Mouse (Mus musculus) myocyte (in vitro differentiated cells): ENCODE measurements around the gene Csnk1e. TPM values are rescaled to one million over a fixed set of nuclear protein-coding genes. Genes with fewer than 3 reads are reported as not detected.

Experiments
- H3K27me3 ChIP-seq: one replicate; pipeline ENCODE4 v1.6.1; 2011; ENCODE audit not compliant: control insufficient read depth, insufficient read depth, insufficient read length
- H3K36me3 ChIP-seq: one replicate; pipeline ENCODE4 v1.6.1; 2011; ENCODE audit not compliant: control insufficient read depth, insufficient read depth
- H3K4me2 ChIP-seq: one replicate; pipeline ENCODE4 v1.6.1; 2011; ENCODE audit warnings: low read depth, control low read depth
- H3K4me3 ChIP-seq: one replicate; pipeline ENCODE4 v1.5.1; 2011; ENCODE audit warnings: mild to moderate bottlenecking, control low read depth, moderate library complexity
- H3K79me2 ChIP-seq: one replicate; pipeline ENCODE4 v1.6.1; 2011; ENCODE audit not compliant: control insufficient read depth, insufficient read depth
- H3ac ChIP-seq: one replicate; pipeline ENCODE4 v1.6.1; 2011; ENCODE audit not compliant: control insufficient read depth, insufficient read length
- CEBPB ChIP-seq: IDR thresholded peaks from 2 replicates; pipeline ENCODE4 v1.6.1; 2011; ENCODE audit warnings: mild to moderate bottlenecking, moderate library complexity; ENCODE audit not compliant: poor library complexity, insufficient read depth, severe bottlenecking
- E2F4 ChIP-seq: IDR thresholded peaks from one replicate; pipeline ENCODE4 v1.6.1; 2011; ENCODE audit warnings: mild to moderate bottlenecking, control low read depth, moderate library complexity; ENCODE audit not compliant: insufficient read depth
- MAX ChIP-seq: IDR thresholded peaks from one replicate; pipeline ENCODE4 v1.6.1; 2011; ENCODE audit warnings: low read depth, mild to moderate bottlenecking, control low read depth
- MYOD1 ChIP-seq, 3 experiments: IDR thresholded peaks; one replicate each; pipeline ENCODE4 v1.6.1; 2011; ENCODE audit warnings: control low read depth in 2 of 3, low read depth in 2 of 3, mild to moderate bottlenecking in 2 of 3, moderate library complexity in 1 of 3; ENCODE audit not compliant: insufficient read length in 2 of 3, control insufficient read depth in 1 of 3
- MYOG ChIP-seq, 3 experiments: IDR thresholded peaks; one replicate each; pipeline ENCODE4 v1.6.1; 2011; ENCODE audit warnings: control low read depth in 2 of 3, low read depth in 2 of 3, mild to moderate bottlenecking in 2 of 3; ENCODE audit not compliant: insufficient read length in 2 of 3, control insufficient read depth in 1 of 3, insufficient read depth in 1 of 3
- POLR2A ChIP-seq: IDR thresholded peaks from one replicate; pipeline ENCODE4 v1.6.1; 2011; ENCODE audit warnings: low read depth, mild to moderate bottlenecking, control low read depth, moderate library complexity; ENCODE audit not compliant: insufficient read length
- POLR2AphosphoS2 ChIP-seq: IDR thresholded peaks from one replicate; pipeline ENCODE4 v1.6.1; 2011; ENCODE audit warnings: low read depth, control low read depth; ENCODE audit not compliant: insufficient read length
- REST ChIP-seq: IDR thresholded peaks from one replicate; pipeline ENCODE4 v1.6.1; 2011; ENCODE audit warnings: mild to moderate bottlenecking, control low read depth, moderate library complexity; ENCODE audit not compliant: insufficient read depth, insufficient read length
- SRF ChIP-seq: IDR thresholded peaks from one replicate; pipeline ENCODE4 v1.6.1; 2011; ENCODE audit warnings: low read depth; ENCODE audit not compliant: control insufficient read depth, insufficient read length
- TCF12 ChIP-seq: IDR thresholded peaks from one replicate; pipeline ENCODE4 v1.6.1; 2011; ENCODE audit warnings: mild to moderate bottlenecking, control low read depth; ENCODE audit not compliant: poor library complexity, insufficient read depth, severe bottlenecking
- TCF3 ChIP-seq: IDR thresholded peaks from one replicate; pipeline ENCODE4 v1.6.1; 2011; ENCODE audit warnings: low read depth, control low read depth; ENCODE audit not compliant: insufficient read length
- USF1 ChIP-seq: IDR thresholded peaks from one replicate; pipeline ENCODE4 v1.6.1; 2011; ENCODE audit warnings: low read depth, mild to moderate bottlenecking, control low read depth, moderate library complexity
- polyA plus RNA-seq: library from polyadenylated mRNA; unstranded; fragments of >200 nt; fragmentation: generic; extraction: Trizol; gene quantifications from one replicate; pipeline ENCODE4 v1.2.1, GENCODE M21; 2012; ENCODE audit warnings: missing spikeins

Gene Csnk1e
- polyA plus RNA-seq, 1 experiment, result 116 TPM

DNA sequence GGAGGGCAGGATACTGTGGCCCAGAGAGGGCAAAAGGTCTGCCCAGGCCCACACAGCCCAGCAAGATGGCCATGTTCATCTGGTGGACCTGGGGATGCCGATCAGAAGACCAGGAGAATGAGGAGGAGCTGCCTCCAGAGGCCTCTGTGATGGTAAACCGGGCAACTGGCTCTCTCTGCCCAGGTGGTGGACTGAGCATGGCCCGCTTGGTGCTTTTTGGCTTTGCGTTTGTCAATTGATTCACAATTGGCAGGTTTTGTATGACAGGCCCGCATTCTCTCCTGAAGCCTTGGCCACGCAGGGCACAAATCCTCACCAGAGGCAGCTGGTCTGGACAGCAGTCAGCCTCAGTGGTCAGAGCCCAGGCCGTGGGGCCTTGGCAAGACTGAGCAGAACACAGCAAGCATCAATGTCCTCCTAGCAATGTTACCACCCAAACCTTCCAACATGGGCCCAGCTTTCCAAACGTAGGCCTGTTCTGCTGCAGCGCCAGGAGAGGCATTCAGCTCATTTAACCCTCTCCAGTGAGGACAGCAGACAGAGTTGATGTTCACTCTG is 12.3 kb downstream of the Csnk1e start:
- Histone ChIP-seq H3ac (no peak overlapping the region), H3K4me2 (no peak overlapping the region), H3K4me3 (no peak overlapping the region), H3K79me2 (peaks cover 37% of the 10 kb centered on the region), H3K27me3 (no peaks in the 10 kb centered on the region), H3K36me3 (no peaks in the 10 kb centered on the region)
- TF ChIP-seq TCF3 (no peak), POLR2AphosphoS2 (no peak), POLR2A (no peak), CEBPB (no peak), MAX (no peak), USF1 (no peak), MYOG (IDR thresholded peaks at IDR 0.05; ENCODE audit: control insufficient read depth in 1 of 3, insufficient read depth in 1 of 3, insufficient read length in 2 of 3, low read depth in 2 of 3) (no peak), REST (no peak), MYOD1 (IDR thresholded peaks at IDR 0.05; ENCODE audit: control insufficient read depth in 1 of 3, insufficient read length in 2 of 3, low read depth in 2 of 3) (no peak), E2F4 (no peak), SRF (no peak), TCF12 (no peak)

DNA sequence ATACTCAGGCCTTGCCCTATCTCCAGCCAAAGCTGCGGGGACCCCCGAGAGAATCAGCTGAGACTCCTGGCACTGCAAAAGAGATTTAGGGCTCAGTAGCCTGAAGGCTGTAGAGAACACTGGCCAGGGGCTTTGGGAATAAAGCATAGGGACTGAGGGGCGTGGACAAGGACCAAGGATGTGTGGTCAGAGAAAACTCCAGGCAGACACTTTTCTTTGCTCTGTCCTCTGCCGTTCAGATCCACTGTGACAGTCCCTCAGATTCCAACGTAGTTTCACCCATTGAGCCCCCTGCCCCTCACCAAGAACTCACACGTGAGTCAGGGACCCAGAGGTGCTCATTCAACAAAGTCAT is 13.1 kb downstream of the Csnk1e start:
- Histone ChIP-seq H3K79me2 (peaks cover 44% of the 10 kb centered on the region), H3ac (peak overlapping the region; percentile 61), H3K36me3 (peaks cover 6% of the 10 kb centered on the region), H3K27me3 (no peaks in the 10 kb centered on the region), H3K4me2 (peak overlapping the region; percentile 98), H3K4me3 (peak overlapping the region; percentile 53)
- TF ChIP-seq SRF (no peak), MYOD1 (IDR thresholded peaks at IDR 0.05; ENCODE audit: control insufficient read depth in 1 of 3, insufficient read length in 2 of 3, low read depth in 2 of 3) (no peak), POLR2A (no peak)

DNA sequence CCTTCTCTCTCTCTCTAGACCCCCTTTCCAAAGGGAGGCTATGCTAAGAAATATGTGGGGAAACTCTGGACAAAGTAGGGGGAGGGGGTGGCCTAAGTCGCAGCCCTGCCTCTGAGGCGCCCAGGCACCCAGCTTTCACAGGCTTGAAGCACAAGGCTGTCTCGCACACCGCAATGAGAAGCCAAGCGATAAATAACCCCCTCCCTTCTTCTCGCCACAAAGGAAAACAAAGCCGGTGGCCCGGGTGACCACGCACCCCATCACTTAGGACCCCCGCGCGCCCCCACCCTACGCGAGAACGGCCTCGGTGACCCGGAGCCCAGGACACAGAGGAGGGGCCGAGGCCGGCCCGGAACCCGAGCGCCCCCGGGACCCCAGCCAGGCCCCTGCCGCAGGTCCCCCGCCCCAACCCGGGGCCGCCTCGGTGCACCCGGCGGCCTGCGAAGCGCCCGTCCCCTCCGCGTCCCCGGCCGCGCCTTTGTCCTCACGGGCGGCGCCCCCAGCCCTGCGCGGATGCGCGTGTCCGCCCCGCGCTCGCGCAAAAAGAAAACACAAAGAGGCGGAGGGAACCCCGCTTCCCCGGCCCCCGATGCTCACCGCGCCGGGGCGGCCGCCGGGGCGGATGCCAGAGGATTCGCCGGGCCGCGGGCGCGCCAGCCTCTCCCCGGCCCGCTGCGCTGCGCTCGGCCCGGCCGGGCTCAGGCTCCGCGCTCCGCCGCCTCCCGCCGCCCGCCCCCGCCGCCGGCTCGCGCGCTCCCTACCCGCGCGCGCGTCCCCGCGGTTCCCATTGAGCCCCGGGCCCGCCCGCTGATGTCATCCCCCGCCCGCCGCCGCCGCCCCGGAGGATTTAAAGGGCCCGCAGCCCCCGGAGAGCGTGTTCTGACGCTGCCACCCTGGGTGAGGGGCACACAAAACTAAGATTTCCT is 13.8 kb downstream of the Csnk1e start:
- Histone ChIP-seq H3ac (peak overlapping the region; percentile 61), H3K36me3 (peaks cover 13% of the 10 kb centered on the region), H3K27me3 (no peaks in the 10 kb centered on the region), H3K4me2 (peak overlapping the region; percentile 98), H3K79me2 (peaks cover 50% of the 10 kb centered on the region), H3K4me3 (peak overlapping the region; percentile 53)
- no peak for TF ChIP-seq SRF
- TF ChIP-seq MAX, result no peak
- TF ChIP-seq E2F4, result no peak
- no peak for TF ChIP-seq TCF3
- no peak for TF ChIP-seq REST
- no peak for TF ChIP-seq TCF12
- TF ChIP-seq POLR2AphosphoS2, result peak; percentile 80
- no peak for TF ChIP-seq MYOG (IDR thresholded peaks at IDR 0.05; ENCODE audit: control insufficient read depth in 1 of 3, insufficient read depth in 1 of 3, insufficient read length in 2 of 3, low read depth in 2 of 3)
- TF ChIP-seq MYOD1 (IDR thresholded peaks at IDR 0.05; ENCODE audit: control insufficient read depth in 1 of 3, insufficient read length in 2 of 3, low read depth in 2 of 3), result peak in 1 of 3 experiments; percentile 1
- TF ChIP-seq POLR2A, result peak; percentile 76
- TF ChIP-seq USF1, result no peak
- TF ChIP-seq CEBPB, result no peak

DNA sequence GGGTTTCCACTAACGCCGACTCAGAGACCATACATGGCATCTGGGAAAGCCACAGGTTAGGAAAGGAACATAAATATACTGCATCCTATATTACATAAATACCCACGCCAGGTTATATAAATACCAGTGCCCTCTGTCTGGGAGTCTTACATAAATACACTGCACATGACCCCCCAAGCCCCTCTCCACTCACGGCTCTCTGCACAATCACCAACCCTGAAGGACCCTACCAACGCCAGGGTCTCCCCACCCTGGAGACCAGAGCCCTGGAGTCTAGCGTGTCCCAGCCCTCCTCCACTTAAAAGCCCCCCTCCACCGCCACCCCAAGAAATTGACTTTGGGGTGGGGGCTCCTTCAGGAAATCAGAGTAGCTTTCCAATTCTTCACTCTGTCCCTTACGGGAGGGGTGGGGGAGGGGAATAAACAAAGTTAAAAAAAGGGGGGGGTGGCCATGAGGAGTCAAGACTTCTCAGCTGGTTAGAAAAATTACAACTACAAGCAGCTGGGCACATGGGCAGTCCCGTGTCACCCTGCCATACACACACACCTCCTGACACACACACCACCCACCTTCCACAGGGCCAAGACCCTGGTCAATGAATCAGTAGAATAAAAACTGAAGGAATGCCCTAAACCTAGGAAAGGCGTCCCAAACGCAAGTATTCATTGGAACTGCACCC is 14.6 kb downstream of the Csnk1e start:
- no peaks in the 10 kb centered on the region for H3K27me3 ChIP-seq
- H3K4me3 ChIP-seq, result peak overlapping the region; percentile 53
- peak in 1 of 3 experiments; percentile 69 for TF ChIP-seq MYOD1 (IDR thresholded peaks at IDR 0.05; ENCODE audit: control insufficient read depth in 1 of 3, insufficient read length in 2 of 3, low read depth in 2 of 3)
- TF ChIP-seq MAX, result no peak
- TF ChIP-seq E2F4, result no peak
- no peak for TF ChIP-seq POLR2AphosphoS2
- peak in 1 of 3 experiments; percentile 20 for TF ChIP-seq MYOG (IDR thresholded peaks at IDR 0.05; ENCODE audit: control insufficient read depth in 1 of 3, insufficient read depth in 1 of 3, insufficient read length in 2 of 3, low read depth in 2 of 3)
- TF ChIP-seq REST, result no peak
- TF ChIP-seq SRF, result no peak
- TF ChIP-seq CEBPB, result no peak
- TF ChIP-seq USF1, result no peak
- no peak for TF ChIP-seq TCF12
- peak; percentile 47 for TF ChIP-seq POLR2A
- TF ChIP-seq TCF3, result no peak
- H3K36me3 ChIP-seq, result peaks cover 13% of the 10 kb centered on the region
- peaks cover 58% of the 10 kb centered on the region for H3K79me2 ChIP-seq
- peak overlapping the region; percentile 76 for H3K4me2 ChIP-seq
- peak overlapping the region; percentile 61 for H3ac ChIP-seq
